Mouse (Mus musculus): ENCODE results near the gene Olfr1406. TPM values are rescaled to one million over a fixed set of nuclear protein-coding genes. Genes with fewer than 3 reads are reported as not detected.

The Olfr1406 gene
- polyA plus RNA-seq, 1 experiment from 2014 or later, result not detected

DNA sequence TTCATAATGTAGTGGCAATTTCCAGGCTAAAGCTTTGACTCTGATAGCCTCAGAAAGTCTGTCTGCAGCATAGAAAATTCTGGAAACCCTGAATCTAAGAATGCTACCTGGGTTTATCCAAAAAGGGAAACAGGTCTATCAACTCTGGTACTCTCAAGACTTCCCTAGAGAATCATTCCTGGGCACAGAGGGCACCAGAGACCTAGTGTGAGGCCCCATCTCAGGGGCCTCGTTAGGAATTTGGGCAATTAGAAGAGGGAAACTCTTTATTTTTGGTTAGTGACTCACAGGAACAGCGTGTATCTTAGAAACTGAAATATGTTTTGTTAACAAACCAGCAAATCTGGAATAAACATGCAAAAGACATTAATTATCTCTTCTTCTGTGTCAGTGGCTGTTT lies 53.2 kb downstream of the Olfr1406 start, which contains the start of gene Olfr1408:
TSS of gene Olfr1408 (minus strand) at position 101 of the 400 bp plus-strand sequence.
- Histone ChIP-seq H3K36me3 (ENCODE audit: control insufficient read depth, insufficient read depth, low read length) (no peaks in the 10 kb centered on the region), H3K27me3 (ENCODE audit: control insufficient read depth, insufficient read depth, low read length) (no peaks in the 10 kb centered on the region), H3K27ac (ENCODE audit: low read depth, low read length) (no peak within 1 kb of the TSS), H3K9ac (ENCODE audit: low read depth, low read length) (no peak within 1 kb of the TSS), H3K9me3 (ENCODE audit: control insufficient read depth, low read length) (no peaks in the 10 kb centered on the region), H3K4me3 (ENCODE audit: low read length) (no peak within 1 kb of the TSS), H3K4me1 (ENCODE audit: control insufficient read depth, insufficient read depth, low read length) (no peaks in the 10 kb centered on the region), H3K4me2 (replicated peaks; ENCODE audit: low read depth, low read length) (no peak within 1 kb of the TSS)
- no peak for ATAC-seq (ENCODE audit: low FRiP score, low TSS enrichment)
- 86% methylated on average over 2 of the region's 2 CpGs for WGBS

Other genes with a start within 250 kb of the Olfr1406 start
- gene Olfr16, start 240.2 kb downstream of the Olfr1406 start, polyA plus RNA-seq (2014; fragmentation: Nextera tagmentation; extraction: Ambion mirVana), result not detected in 2 replicates
- not detected in 2 replicates for gene Olfr1408, start 53.3 kb downstream of the Olfr1406 start, polyA plus RNA-seq (2014; fragmentation: Nextera tagmentation; extraction: Ambion mirVana)
- gene Olfr218, start 7.2 kb upstream of the Olfr1406 start, polyA plus RNA-seq (2014; fragmentation: Nextera tagmentation; extraction: Ambion mirVana), result not detected in 2 replicates
- not detected in 2 replicates for gene Olfr1404, start 21.8 kb upstream of the Olfr1406 start, polyA plus RNA-seq (2014; fragmentation: Nextera tagmentation; extraction: Ambion mirVana)
- not detected in 2 replicates for gene Fcer1a, start 36.6 kb upstream of the Olfr1406 start, polyA plus RNA-seq (2014; fragmentation: Nextera tagmentation; extraction: Ambion mirVana)
- not detected in 2 replicates for gene Olfr418, start 75.4 kb upstream of the Olfr1406 start, polyA plus RNA-seq (2014; fragmentation: Nextera tagmentation; extraction: Ambion mirVana)
- gene Mptx2, start 87.1 kb upstream of the Olfr1406 start, polyA plus RNA-seq (2014; fragmentation: Nextera tagmentation; extraction: Ambion mirVana), result not detected in 2 replicates
- 0.37 and 0.79 TPM in 2 replicates for gene Ackr1, start 143.1 kb upstream of the Olfr1406 start, polyA plus RNA-seq (2014; fragmentation: Nextera tagmentation; extraction: Ambion mirVana)
- 2.3 and 3.3 TPM in 2 replicates for gene Aim2, start 160.2 kb upstream of the Olfr1406 start, polyA plus RNA-seq (2014; fragmentation: Nextera tagmentation; extraction: Ambion mirVana)
- 1.7 and 2.7 TPM in 2 replicates for gene Cadm3, start 177.1 kb upstream of the Olfr1406 start, polyA plus RNA-seq (2014; fragmentation: Nextera tagmentation; extraction: Ambion mirVana)